Mouse (Mus musculus) MN1 (cell line): ENCODE measurements around the gene Bbof1.

ENCODE experiments used
- DNase-seq: peaks from one replicate; pipeline ENCODE4 v3.0.0-alpha.2; 2016; ENCODE audit warnings: low spot score

Gene Bbof1

DNA sequence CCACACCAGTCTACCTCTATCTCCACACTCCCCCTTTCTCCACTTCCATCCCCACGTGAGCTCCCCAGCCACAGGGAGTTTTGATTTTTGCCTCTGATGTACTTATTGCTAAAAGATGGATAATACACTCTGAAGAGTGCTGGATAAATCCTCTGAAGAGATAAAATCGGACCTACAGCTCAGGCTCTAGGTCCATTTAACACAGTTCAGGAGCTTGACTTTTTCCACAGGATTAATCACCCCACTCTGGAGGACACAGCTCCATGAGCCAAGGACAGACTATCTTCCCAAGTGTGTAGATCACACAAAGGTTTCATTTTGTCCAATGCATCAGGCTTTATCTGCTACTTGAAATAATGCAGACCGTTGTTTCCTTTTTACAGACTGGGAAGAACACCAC lies 8.8 kb upstream of the Bbof1 start:
- no peak for DNase-seq

DNA sequence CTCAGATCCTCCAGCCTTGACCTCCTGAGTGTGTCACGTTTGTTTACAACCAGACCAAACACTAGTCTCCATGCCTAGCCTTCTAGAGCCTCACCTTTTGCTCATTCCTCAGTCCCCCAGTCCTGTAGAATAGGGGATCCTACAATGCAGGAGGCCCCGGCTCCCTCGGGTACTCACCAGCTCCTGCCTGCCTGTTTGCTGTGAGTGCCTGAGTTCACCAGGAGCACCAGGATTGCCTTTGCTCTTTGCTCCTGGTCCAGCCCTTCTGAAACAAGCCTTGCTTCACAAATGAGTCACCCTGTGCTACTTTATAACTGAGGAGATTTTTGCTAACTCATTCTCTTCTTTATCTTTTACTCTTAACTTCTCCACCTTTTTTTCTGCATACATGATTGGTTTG lies 8.2 kb upstream of the Bbof1 start:
- DNase-seq, result no peak

DNA sequence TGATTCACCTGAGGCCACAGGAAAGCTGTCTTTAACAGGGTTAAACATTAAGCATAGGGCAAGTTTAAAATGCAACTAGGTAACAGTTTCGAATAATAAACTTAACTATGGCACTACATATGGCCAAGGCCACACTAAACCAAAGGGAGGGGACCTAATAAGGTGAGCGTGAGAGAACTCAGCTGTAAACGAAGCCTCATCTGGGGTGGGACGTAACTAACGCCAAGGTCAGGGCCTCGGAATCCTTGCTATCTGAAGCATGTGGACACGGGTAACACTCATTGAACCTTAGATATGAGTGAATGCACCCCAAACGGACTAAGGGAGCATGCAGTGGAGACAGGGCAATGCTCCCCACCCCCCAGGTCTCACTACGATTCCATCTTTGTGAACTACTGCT lies 5.9 kb upstream of the Bbof1 start:
- no peak for DNase-seq

DNA sequence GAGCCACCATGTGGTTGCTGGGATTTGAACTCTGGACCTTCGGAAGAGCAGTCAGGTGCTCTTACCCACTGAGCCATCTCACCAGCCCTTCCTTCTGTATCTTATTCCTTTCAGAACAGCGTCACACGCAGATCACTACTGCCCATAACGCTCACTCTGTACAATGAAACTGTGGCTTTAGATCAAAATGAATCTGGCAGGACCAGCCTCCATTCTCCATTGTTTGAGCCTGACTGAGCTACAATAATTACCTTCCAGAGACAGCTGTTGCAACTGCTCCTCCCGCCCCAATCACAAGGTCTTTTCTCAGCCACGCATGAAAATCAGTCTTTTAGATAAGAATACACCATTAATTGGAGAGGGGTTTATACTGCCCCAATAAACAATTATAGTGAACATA lies 4.3 kb upstream of the Bbof1 start:
- DNase-seq, result no peak

DNA sequence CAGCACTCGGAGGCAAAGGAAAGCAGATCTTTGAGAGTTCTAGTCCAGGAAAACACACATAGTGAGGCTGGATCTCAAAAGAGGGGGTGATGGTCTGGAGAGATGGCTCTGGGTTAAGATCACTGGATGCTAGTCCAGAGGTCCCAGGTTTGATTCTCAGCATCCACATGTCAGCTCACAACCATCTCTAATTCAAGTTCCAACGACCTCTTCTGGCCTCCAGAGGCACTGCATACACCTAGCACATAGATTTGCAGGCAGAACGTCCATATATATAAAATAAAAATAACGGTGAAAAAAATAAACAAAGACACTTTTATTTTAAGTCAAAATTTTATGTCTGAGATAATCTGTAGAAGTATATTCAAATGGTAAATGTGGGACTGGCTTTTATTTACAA lies 1.6 kb upstream of the Bbof1 start:
- DNase-seq, result no peak

DNA sequence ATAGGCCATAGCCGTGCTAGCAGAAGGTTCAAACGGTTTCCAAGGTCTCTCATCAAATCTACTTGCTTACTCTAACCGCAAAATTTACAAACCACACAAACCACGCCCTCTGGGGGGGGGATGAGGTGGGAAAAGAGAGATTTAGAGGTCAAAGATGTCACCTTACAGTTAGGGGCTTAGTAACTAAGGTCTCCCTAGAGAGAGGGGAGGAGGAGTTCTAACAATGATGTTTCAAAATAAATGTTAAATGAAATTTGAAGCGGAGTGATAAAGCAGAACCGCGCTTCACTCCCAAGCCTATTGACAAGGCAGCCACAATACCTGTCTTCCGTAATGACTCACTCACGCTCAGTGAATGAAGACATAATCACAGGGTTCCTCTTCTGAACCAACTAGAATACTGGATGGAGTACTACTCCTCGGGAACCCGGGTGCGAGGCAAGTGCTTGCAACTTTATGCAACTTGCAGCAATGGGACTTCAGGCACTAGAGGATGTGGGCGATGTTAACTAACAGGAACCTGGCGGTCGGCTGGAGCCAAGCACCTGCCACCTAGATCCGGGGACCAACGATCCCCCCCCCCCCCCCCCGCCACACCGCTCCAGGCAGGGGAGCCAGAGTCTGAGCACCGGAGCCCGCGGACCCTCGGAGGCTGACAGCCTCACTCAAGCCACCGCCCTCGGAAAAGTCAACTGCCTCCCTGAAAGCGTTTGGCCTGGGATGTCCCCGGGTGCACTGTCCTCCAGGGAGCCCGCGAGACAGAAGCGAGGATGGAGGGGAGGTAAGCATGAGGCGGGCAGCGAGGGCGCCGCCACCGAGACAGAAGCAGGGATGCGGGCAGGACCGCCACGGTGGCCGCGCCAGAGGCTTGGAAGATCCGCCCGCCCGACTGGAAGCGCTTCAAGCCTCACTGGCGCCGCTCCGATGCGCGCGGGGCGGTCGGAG lies 725 bp upstream of the Bbof1 start:
- peak; percentile 61 for DNase-seq

DNA sequence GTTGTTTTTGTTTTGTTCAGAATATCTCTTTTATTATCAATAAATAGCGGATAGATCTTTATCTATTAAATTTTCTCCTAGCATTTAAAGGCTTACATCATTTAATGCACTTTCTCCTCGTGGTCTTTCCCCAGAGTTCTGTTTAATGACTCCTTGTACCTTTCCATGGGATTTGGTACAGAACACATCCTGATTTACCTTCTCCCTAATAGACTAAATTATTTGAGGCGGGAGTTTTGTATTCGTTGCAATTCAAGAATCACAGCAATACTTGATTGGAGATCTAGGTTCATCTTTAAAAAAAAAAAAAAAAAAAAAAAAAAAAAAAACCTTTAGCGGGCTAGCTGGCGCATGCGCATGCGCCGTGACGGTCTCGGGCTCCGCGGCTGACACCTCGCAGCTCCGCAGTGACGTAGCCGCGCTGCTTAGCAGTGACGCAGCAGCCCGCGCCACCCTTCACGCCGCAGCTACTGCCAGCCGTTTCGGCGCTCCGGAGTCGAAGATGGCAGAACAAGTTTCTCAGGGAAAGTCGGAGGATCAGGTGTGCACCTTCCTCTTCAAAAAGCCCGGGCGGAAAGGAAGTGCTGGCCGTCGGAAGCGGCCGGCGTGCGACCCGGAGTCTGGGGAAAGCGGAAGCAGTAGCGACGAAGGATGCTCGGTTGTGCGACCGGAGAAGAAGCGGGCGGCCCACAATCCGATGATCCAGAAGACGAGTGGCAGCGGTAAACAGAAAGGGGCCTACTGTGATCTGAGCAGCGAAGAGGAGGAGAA lies 8.1 kb downstream of the Bbof1 start, which contains the start of gene Rnf113a2:
Gene Rnf113a2 (plus strand): TSS at position 363 of the 771 bp plus-strand sequence.
- DNase-seq, result no peak

DNA sequence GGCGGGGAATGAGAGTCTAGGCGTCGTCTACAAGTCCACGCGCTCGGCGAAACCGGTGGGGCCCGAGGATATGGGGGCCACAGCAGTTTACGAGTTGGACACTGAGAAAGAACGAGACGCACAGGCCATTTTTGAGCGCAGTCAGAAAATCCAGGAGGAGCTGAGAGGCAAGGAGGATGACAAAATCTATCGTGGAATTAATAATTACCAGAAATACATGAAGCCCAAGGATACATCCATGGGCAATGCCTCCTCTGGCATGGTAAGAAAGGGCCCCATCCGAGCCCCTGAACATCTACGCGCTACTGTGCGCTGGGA lies 8.7 kb downstream of the Bbof1 start:
- no peak for DNase-seq

DNA sequence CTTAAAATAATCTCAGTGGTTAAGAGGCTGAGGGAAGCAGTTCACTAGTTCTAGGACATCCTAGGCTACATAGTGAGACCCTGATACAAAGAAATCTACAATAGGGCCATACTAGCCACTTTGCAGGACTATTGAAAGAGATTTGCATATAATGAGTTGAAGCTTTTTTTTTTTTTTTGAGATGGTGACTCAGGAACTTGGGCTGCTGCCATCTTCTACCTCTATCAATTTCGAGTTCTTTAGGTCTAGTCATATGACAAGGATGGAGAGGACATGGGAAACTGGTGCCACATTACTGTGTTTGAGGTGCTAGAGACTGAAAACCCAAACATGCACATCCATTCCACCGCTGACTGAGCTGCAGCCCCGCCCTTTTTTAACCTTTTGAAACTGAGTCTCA lies 15.1 kb downstream of the Bbof1 start:
- DNase-seq, result no peak

DNA sequence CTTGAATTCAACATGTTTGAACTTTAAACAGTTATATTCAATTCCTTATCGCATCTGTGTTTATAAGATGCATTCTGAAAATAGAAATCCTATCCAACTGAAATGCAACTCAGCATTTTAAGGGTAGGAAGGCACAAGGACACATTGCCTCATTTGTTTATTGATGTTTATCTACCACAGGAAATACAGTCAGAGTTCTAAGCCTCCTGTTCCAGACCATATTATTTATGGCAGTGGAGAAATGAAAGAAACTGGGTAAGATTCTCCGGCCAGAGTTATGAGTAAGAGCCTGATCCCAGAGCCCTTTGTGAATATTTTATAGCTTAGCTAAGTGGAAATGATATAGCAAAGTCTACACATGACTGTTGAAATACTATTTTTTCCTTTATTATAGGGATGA lies 21.0 kb downstream of the Bbof1 start:
- no peak for DNase-seq

DNA sequence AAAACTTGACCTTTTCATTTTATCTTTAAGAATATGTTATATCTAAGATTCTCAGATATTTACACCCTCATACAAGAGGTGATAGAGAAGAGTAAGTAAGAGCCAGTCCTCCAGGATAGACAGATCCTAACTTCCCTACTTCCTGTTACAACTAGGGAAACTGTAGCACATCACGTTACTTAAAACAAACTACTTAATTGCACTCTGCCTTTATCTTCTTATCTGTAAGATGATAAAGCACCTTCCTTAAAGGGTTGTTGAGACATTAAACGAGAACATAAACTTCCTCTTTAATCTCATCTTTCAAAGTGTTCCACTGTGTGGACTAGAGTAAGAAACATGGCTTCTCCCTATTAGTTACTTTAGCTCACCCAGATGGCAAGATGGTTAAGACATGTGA lies 29.8 kb downstream of the Bbof1 start:
- DNase-seq, result no peak

DNA sequence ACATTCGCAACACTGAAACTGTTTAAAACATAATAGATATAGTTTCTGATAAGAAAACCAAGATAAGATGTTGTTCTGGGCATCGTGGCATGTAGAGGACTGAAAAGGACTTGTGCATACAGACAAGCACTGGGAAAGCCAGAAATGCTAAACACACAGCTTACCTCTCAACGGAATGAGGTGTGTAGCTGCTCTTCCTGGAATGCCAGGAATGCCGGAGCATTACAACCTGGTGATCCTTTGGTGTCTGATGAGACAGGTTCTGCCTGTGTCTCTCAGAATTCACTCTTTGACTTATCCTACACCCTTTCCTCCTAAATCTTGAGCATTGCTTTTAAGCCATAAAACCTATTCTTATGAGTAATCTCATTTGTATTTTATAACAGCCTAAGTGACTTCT lies 33.7 kb downstream of the Bbof1 start:
- DNase-seq, result no peak

DNA sequence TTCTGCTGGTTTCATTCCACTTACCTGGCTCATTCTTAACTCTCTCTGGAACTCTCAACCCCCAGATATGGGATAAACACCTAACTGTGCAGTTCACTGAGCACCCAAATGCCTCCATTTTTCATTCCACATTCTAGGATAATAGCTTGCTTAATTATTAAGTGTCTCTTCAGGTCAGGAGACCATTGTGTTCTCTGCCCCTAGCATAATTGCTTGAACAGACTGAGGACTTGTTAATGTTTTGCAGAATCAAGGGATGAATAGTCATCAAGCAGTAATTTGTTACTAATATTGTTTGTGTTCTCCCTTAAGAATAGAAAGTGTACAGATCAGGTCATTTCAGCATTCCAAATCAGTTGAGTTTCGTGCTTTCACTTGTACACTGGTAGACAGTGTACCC lies 38.5 kb downstream of the Bbof1 start:
- no peak for DNase-seq

DNA sequence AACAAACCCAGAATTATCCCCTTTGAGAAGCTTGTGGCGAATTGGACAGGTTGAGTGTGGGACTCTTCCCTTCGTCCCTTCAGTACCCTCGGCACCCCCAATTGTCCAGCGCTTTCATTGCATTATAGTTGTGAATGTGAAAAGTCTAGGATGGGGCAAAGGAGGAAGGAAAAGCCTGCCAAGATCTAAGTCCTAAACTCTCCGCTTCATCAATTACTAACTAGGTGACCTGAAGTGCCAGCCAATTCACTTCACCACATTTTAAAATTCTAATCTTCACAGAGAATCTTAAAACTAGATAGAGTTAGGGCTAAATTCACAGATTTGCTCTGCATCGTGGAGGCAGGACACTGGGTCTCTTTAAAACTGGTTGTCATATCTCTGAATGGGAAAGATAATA lies 39.3 kb downstream of the Bbof1 start:
- DNase-seq, result no peak

DNA sequence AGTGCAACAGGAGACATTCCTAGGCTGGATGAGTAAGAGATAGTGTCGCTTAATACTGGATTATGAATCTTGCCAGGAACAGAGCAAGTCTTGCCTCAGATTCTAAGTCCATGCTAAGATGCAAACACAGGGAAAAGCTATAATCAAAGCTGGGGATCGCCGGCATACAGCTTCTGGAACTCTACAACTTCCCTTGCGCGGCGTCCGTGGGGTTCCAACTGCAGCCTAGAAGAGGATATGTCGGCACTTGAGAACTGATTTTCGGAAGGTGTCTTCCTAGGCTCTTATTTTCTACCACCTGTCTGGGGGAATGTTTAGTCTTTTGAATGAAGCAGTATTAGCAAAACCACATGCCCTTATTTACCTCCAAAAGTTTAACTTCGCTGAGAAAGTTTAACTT lies 41.0 kb downstream of the Bbof1 start:
- DNase-seq, result no peak

DNA sequence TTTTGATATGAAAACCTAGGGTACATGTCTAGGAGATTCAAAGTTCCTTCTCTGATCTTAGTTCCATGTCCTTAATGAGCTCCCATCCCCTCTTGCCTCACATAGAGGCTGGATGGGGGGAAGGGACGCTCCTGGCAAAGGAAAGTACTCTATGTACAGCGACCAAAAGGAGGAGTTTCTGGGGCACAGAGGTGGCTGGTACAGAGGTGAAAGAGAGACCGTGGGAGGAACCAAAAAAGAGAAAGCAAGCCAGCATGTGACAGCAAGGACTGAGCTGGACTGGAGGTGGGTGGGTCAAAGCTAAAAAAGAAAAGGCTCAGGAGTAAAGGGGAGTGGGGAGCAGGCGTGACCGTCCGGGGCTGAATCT lies 41.5 kb downstream of the Bbof1 start:
- DNase-seq, result peak; percentile 46

DNA sequence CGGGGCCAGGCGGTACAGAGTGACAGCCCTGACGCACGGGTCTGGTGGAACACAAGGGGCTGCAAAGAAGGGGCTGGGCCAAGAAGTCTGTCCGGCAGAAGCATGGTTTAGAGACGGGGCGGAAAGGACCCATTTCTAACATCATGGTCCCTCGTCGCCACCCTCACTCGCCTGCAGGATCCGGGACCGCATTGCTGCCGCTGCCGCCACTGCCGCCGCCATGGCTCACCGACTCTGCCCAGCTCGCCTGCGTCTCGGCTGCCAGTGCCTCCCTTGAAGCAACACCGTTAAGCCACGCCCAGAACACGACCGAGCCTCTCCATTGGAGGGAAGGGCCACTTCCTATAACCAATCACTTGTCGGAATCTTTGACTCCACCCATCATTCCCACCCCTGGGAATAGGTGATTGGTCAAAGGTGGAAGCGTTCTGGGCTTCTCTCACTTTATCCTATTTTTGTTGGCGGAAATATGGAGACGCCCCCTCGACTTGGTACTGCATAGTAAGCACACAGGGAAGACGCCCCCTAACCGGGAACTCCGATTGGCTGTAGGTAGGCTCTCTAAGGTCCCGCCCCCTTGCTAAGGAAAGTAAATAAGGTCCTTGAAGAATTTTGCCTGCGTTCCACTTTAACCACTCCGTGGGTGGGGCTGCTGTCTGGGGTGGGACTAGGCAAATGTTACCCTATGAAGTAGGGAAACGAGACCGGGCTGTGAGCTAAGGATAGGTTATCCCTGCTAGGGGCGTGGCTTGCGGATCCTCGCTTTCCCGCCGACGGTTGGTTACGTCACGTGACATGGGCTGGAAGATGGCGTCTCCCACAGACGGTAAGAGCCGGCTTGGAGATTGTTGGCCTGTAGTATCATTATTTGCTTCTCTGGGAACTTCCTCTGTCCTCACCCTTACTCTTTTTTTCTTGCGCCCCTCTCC lies 42.1 kb downstream of the Bbof1 start, which contains the start of the genes Aldh6a1 and Lin52:
Gene Aldh6a1 (minus strand): TSS at position 287 of the 929 bp plus-strand sequence.
Gene Lin52 (plus strand): TSS at position 705 of the 929 bp plus-strand sequence.
- DNase-seq, result peak; percentile 100

DNA sequence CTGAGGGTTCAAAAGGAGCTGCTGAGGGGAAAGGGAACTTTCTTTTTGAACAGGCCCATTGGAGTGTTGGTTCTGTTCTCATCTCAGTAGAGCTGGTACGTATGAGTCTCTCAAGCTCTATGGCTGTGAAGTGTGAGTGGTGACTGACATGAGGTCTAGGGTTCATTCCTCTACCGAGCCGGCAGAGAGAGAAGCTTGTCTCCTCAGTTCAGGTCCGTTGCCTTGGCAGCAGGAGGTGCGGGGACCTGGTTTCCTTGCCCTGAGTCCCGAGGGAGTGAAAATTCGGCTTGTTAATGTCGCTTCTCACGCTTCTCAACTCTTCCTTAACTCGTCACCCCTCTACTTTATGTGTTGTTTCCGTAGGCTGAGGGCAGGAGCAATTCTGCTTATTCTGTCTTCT lies 42.9 kb downstream of the Bbof1 start:
- DNase-seq, result peak; percentile 71

DNA sequence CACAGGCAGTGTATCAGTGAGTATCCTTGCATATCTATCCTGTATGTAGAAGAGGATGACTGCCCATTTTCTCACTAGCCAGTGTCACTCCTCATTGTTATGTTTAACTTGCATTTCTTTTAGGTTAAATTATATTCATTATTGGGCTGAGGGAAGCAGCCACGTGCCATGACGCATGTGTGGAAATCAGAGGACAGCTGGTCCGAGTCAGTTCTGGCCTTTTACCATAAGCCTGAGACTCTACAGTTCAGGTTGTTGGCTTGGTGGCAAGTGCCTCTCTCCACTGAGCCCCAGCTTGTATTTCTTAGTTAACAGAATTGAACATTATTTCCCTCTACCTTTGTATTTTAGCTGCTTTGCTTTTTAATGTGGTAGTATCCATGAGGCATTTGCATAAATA lies 48.0 kb downstream of the Bbof1 start:
- DNase-seq, result no peak

DNA sequence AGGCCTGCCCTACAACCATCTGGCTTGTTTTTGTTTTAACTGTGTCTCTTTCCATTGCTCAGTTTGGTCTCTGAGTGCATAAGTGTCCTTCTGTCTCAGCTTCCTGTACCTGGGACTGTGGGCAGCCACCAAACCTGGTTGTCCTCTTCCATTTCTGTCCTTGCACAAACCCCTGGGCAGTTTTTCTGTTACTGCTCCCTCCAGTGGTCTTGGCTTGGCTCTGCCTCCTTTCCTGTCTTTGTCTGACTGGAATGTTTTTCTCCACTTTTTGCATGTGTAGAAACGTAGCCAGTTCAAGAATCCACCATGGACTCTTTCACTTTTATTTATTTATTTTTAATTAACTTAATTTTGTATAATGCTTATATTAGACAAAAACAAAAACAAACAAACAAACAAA lies 51.0 kb downstream of the Bbof1 start:
- DNase-seq, result peak; percentile 19

DNA sequence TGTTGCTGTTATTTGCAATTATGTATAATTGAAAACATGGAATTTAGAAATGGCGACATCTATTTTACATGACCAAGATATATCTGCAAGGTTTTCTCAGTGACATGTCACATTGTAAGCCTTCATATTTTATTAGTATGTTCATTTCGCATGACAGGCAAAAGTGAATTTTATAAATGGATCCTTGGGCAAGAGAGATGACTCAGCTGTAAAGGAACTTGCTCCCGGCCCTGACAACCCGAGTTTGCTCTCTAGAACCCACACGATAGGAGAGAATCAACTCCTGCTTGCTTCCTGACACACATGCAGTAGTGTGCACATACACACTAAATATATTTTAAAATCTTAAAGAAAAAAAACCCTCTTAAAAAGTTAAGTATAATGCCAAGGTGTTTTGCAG lies 52.5 kb downstream of the Bbof1 start:
- DNase-seq, result no peak

DNA sequence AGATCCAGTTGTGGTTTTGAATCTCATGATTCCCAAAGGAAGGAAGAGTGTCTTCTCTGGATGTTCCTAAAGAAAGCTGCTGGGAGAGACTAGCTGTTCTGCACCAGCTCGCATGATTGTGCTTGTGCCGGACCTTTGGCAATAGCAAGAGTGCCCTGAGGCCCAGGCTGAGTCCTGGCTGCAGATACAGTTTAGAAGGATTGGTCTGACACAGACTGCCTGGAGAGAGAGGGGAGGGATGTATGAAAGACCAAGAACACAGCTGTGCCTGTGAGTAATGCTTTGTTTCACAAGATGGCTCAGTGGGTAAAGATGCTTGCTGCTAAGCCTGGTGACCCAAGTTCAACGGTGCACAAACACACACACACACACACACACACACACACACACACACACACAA lies 54.0 kb downstream of the Bbof1 start:
- no peak for DNase-seq
